Mouse (Mus musculus): ENCODE measurements around the gene Hist2h2ab. TPM values are rescaled to one million over a fixed set of nuclear protein-coding genes. Genes with fewer than 3 reads are reported as not detected.

Gene Hist2h2ab
- not detected for polyA plus RNA-seq (2014; fragmentation: Illumina TruSeq; extraction: RNeasy Lipid Tissue Mini Kit (QIAGEN cat#74804); ENCODE audit: low read depth, low replicate concordance)

GRCm38 (mm10) chr3:96219661-96220130 is at the start of gene Hist2h2ab, which contains the start of gene Bola1:
Hist2h2ab (plus strand) TSS chr3:96219865.
Bola1 (minus strand) TSS chr3:96219709.

GRCm38 (mm10) chr3:96172197-96173178 is 47.2 kb upstream of the Hist2h2ab start, which contains the start of gene Sf3b4:
Sf3b4 (plus strand) TSS chr3:96172332.

GRCm38 (mm10) chr3:96180727-96181477 is 38.8 kb upstream of the Hist2h2ab start, which contains the start of gene Sv2a:
Sv2a (plus strand) TSS chr3:96181151.

GRCm38 (mm10) chr3:96220765-96221639 is 1.3 kb downstream of the Hist2h2ab start, which contains the start of the genes Hist2h2ac and Hist2h2be:
Hist2h2ac (minus strand) TSS chr3:96220880.
Hist2h2be (plus strand) TSS chr3:96221119.

GRCm38 (mm10) chr3:96238954-96239793 is 19.5 kb downstream of the Hist2h2ab start, which contains the start of gene Hist2h3c2:
Hist2h3c2 (minus strand) TSS chr3:96239127.

GRCm38 (mm10) chr3:96239949-96240798 is 20.5 kb downstream of the Hist2h2ab start, which contains the start of gene Hist2h2aa2:
Hist2h2aa2 (minus strand) TSS chr3:96240276.

GRCm38 (mm10) chr3:96245003-96245886 is 25.6 kb downstream of the Hist2h2ab start, which contains the start of gene Hist2h2aa1:
Hist2h2aa1 (plus strand) TSS chr3:96245497.

GRCm38 (mm10) chr3:96246427-96246856 is 26.8 kb downstream of the Hist2h2ab start, which contains the start of gene Hist2h3c1:
Hist2h3c1 (plus strand) TSS chr3:96246685.

GRCm38 (mm10) chr3:96262979-96263550 is 43.4 kb downstream of the Hist2h2ab start, which contains the start of gene Hist2h4:
Hist2h4 (minus strand) TSS chr3:96263311.

GRCm38 (mm10) chr3:96268051-96268775 is 48.5 kb downstream of the Hist2h2ab start, which contains the start of gene Hist2h3b:
Hist2h3b (plus strand) TSS chr3:96268654.

Other genes with a start within 250 kb of the Hist2h2ab start
- 86.2 TPM for gene Plekho1, start 223.9 kb upstream of the Hist2h2ab start, polyA plus RNA-seq (2014; fragmentation: Illumina TruSeq; extraction: RNeasy Lipid Tissue Mini Kit (QIAGEN cat#74804); ENCODE audit: low read depth, low replicate concordance)
- gene Vps45, start 161.4 kb upstream of the Hist2h2ab start, polyA plus RNA-seq (2014; fragmentation: Illumina TruSeq; extraction: RNeasy Lipid Tissue Mini Kit (QIAGEN cat#74804); ENCODE audit: low read depth, low replicate concordance) = 16.6 TPM
- gene Otud7b, start 115.3 kb upstream of the Hist2h2ab start, polyA plus RNA-seq (2014; fragmentation: Illumina TruSeq; extraction: RNeasy Lipid Tissue Mini Kit (QIAGEN cat#74804); ENCODE audit: low read depth, low replicate concordance) = 26.9 TPM
- gene Mtmr11, start 57.9 kb upstream of the Hist2h2ab start, polyA plus RNA-seq (2014; fragmentation: Illumina TruSeq; extraction: RNeasy Lipid Tissue Mini Kit (QIAGEN cat#74804); ENCODE audit: low read depth, low replicate concordance) = 4.2 TPM
- gene Sf3b4, start 47.5 kb upstream of the Hist2h2ab start, polyA plus RNA-seq (2014; fragmentation: Illumina TruSeq; extraction: RNeasy Lipid Tissue Mini Kit (QIAGEN cat#74804); ENCODE audit: low read depth, low replicate concordance) = 18.5 TPM
- 4.0 TPM for gene Sv2a, start 38.7 kb upstream of the Hist2h2ab start, polyA plus RNA-seq (2014; fragmentation: Illumina TruSeq; extraction: RNeasy Lipid Tissue Mini Kit (QIAGEN cat#74804); ENCODE audit: low read depth, low replicate concordance)
- gene Bola1, start 156 bp upstream of the Hist2h2ab start, polyA plus RNA-seq (2014; fragmentation: Illumina TruSeq; extraction: RNeasy Lipid Tissue Mini Kit (QIAGEN cat#74804); ENCODE audit: low read depth, low replicate concordance) = 32.8 TPM
- gene Hist2h2ac, start 1.0 kb downstream of the Hist2h2ab start, polyA plus RNA-seq (2014; fragmentation: Illumina TruSeq; extraction: RNeasy Lipid Tissue Mini Kit (QIAGEN cat#74804); ENCODE audit: low read depth, low replicate concordance) = not detected
- gene Hist2h2be, start 1.3 kb downstream of the Hist2h2ab start, polyA plus RNA-seq (2014; fragmentation: Illumina TruSeq; extraction: RNeasy Lipid Tissue Mini Kit (QIAGEN cat#74804); ENCODE audit: low read depth, low replicate concordance) = 10.3 TPM
- gene Hist2h3c2, start 19.3 kb downstream of the Hist2h2ab start, polyA plus RNA-seq (2014; fragmentation: Illumina TruSeq; extraction: RNeasy Lipid Tissue Mini Kit (QIAGEN cat#74804); ENCODE audit: low read depth, low replicate concordance) = 2.9 TPM
- 81.7 TPM for gene Hist2h2aa2, start 20.4 kb downstream of the Hist2h2ab start, polyA plus RNA-seq (2014; fragmentation: Illumina TruSeq; extraction: RNeasy Lipid Tissue Mini Kit (QIAGEN cat#74804); ENCODE audit: low read depth, low replicate concordance)
- gene Hist2h2aa1, start 25.6 kb downstream of the Hist2h2ab start, polyA plus RNA-seq (2014; fragmentation: Illumina TruSeq; extraction: RNeasy Lipid Tissue Mini Kit (QIAGEN cat#74804); ENCODE audit: low read depth, low replicate concordance) = 9.4 TPM
- not detected for gene Hist2h3c1, start 26.8 kb downstream of the Hist2h2ab start, polyA plus RNA-seq (2014; fragmentation: Illumina TruSeq; extraction: RNeasy Lipid Tissue Mini Kit (QIAGEN cat#74804); ENCODE audit: low read depth, low replicate concordance)
- gene Hist2h4, start 43.4 kb downstream of the Hist2h2ab start, polyA plus RNA-seq (2014; fragmentation: Illumina TruSeq; extraction: RNeasy Lipid Tissue Mini Kit (QIAGEN cat#74804); ENCODE audit: low read depth, low replicate concordance) = 0.55 TPM
- gene Hist2h3b, start 48.8 kb downstream of the Hist2h2ab start, polyA plus RNA-seq (2014; fragmentation: Illumina TruSeq; extraction: RNeasy Lipid Tissue Mini Kit (QIAGEN cat#74804); ENCODE audit: low read depth, low replicate concordance) = not detected
- gene Hist2h2bb, start 49.9 kb downstream of the Hist2h2ab start, polyA plus RNA-seq (2014; fragmentation: Illumina TruSeq; extraction: RNeasy Lipid Tissue Mini Kit (QIAGEN cat#74804); ENCODE audit: low read depth, low replicate concordance) = not detected
- 2.2 TPM for gene Fcgr1, start 74.1 kb downstream of the Hist2h2ab start, polyA plus RNA-seq (2014; fragmentation: Illumina TruSeq; extraction: RNeasy Lipid Tissue Mini Kit (QIAGEN cat#74804); ENCODE audit: low read depth, low replicate concordance)
- gene BC107364, start 232.4 kb downstream of the Hist2h2ab start, polyA plus RNA-seq (2014; fragmentation: Illumina TruSeq; extraction: RNeasy Lipid Tissue Mini Kit (QIAGEN cat#74804); ENCODE audit: low read depth, low replicate concordance) = not detected

Measured in heart, adult 10 weeks (tissue).